Mouse (Mus musculus): ENCODE results near the gene Ubtf. TPM values are rescaled to one million over a fixed set of nuclear protein-coding genes. Genes with fewer than 3 reads are reported as not detected.

Ubtf gene
- polyA plus RNA-seq (2012; ENCODE audit: low replicate concordance) = 95.4 and 155 TPM in 2 replicates

DNA sequence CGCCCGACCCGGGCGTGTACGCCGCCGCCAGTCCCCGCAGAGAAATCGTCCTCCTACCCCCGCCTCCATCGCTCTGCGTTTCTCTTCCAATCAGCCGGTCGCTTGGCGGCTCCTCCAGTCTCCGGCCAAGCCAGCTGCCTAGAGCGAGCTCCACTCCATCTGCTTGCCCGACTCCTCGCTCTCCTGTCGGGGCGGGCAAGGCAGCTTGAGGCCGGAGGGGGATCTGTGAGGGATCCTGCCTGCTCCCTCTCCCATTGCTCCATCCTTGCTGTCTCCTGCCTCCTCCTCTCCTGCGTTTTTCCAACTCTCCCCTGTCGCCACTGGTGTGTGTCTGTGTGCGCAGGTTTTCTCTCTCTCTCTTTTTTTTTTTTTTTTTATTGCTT lies at the start of gene Ubtf:
Gene Ubtf, minus strand, starts transcription at position 333 of the 383 bp plus-strand sequence.

DNA sequence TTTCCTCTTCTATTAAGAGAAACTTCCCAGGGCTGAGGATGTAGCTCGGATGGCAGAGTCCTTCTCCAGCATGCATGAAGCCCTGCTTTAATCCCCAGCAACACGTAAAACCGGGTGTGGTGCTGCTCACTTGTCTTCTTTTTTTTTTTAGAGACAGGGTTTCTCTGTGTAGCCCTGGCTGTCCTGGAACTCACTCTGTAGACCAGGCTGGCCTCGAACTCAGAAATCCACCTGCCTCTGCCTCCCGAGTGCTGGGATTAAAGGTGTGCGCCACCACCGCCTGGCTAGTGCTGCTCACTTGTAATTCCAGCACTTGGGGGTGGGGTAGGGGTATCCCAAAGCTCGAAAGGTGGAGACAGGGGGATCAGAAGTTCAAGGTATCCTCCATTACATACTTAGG lies 46.6 kb upstream of the Ubtf start, which contains the start of gene Slc4a1:
Gene Slc4a1, minus strand, starts transcription at position 101 of the 400 bp plus-strand sequence.

DNA sequence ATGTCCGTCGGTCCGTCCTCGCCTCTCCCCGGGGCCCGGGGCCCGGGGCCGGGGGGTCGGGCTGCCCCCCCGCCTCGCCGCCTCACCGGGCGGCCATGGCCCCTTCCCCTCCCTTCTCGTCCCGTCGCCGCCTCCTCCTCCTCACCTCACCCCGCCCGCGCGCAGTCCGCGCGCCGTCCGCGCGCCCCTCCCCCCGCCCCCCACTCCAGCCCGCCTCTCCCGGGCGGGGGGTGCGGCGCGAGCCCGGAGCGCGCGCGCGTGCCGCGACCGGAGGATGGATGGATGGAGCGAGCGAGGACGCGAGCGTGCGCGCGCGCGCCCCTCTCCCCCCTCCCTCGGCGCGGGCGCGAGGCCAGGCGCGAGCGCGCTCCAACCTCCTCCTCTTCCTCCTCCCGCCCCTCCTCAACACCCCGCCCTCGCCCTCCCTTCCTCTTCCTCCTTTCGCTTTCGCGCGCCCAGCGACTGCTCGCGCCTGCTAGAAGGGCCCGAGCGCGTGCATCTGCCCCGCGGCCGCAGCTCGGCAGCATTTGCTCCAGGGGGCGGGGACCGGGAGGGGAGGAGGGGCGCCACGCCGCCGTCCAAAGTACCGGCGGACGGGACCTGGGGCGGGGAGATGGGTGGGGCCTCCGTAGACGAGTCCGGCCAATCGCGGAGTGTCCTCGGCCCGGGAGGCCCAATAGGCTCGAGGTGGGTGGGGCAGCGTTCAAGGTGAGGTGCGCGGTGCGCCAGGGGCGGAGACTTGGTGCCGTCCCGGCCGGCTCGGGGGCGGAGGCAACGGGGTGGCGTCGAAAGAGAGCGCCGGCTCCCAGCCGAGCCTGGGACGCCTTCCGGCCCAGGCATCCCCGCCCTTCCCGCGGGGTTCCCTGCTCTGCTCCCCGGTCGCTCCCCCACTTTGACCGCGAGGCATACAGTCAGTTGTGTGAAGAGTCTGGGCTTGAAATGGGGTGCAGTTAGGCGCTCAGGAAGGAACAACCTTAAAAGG lies 22.8 kb downstream of the Ubtf start, which contains the start of gene Atxn7l3:
Gene Atxn7l3, minus strand, starts transcription at position 141 of the 982 bp plus-strand sequence.

DNA sequence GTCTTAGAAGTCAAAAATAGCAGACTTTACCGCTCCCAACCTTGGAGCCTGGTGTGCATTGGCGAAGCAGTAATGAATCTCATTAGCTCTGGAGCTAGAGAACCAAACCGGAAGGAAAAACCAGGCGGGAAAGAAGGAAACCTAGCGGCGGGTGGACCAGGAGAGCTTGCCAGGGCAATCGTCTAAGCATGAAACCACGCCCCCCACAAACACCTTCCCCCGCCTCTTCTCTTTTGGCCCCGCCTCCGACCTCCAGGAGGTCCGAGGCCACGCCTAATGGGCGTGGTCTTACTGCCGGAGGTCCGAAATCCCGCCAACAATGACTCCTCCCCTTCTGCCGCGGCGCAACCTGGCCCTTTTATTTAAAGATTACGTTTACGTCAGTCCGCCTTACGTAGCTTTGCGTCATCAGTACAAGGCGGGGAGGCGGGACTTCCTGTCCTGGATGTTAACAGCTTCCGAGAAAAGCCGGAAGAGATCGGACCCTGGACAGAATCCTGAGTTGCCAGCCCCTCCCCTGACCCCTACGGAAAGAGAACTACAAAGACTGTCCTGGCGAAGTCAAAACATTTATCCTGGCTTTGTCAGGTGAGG lies 34.9 kb downstream of the Ubtf start, which contains the start of gene Tmub2:
Gene Tmub2, plus strand, starts transcription at position 431 of the 594 bp plus-strand sequence.

GRCm38 (mm10) chr11:102268520-102269244 lies 50.9 kb downstream of the Ubtf start, which contains the start of gene Asb16:
Asb16 (plus strand) TSS chr11:102268743.

Other genes with a start within 250 kb of the Ubtf start
- 1.7 and 6.2 TPM in 2 replicates for gene Mpp2, start 231.2 kb downstream of the Ubtf start, polyA plus RNA-seq (2012; ENCODE audit: low replicate concordance)
- not detected in 2 replicates for gene Ppy, start 218.4 kb downstream of the Ubtf start, polyA plus RNA-seq (2012; ENCODE audit: low replicate concordance)
- gene Pyy, start 211.9 kb downstream of the Ubtf start, polyA plus RNA-seq (2012; ENCODE audit: low replicate concordance) = not detected in 2 replicates
- 0.45 TPM in 1 of 2 replicates, not detected in the other for gene Nags, start 174.2 kb downstream of the Ubtf start, polyA plus RNA-seq (2012; ENCODE audit: low replicate concordance)
- 4.5 and 9.7 TPM in 2 replicates for gene Tmem101, start 163.3 kb downstream of the Ubtf start, polyA plus RNA-seq (2012; ENCODE audit: low replicate concordance)
- gene Lsm12, start 134.4 kb downstream of the Ubtf start, polyA plus RNA-seq (2012; ENCODE audit: low replicate concordance) = 80.7 and 88.6 TPM in 2 replicates
- gene G6pc3, start 130.1 kb downstream of the Ubtf start, polyA plus RNA-seq (2012; ENCODE audit: low replicate concordance) = 19.6 and 22.2 TPM in 2 replicates
- gene Hdac5, start 89.6 kb downstream of the Ubtf start, polyA plus RNA-seq (2012; ENCODE audit: low replicate concordance) = 125 and 273 TPM in 2 replicates
- 0.09 and 1.5 TPM in 2 replicates for gene BC030867, start 70.9 kb downstream of the Ubtf start, polyA plus RNA-seq (2012; ENCODE audit: low replicate concordance)
- gene Asb16, start 51.0 kb downstream of the Ubtf start, polyA plus RNA-seq (2012; ENCODE audit: low replicate concordance) = 0.11 TPM in 1 of 2 replicates, not detected in the other
- gene Tmub2, start 34.8 kb downstream of the Ubtf start, polyA plus RNA-seq (2012; ENCODE audit: low replicate concordance) = 53.7 and 63.0 TPM in 2 replicates
- gene Atxn7l3, start 23.1 kb downstream of the Ubtf start, polyA plus RNA-seq (2012; ENCODE audit: low replicate concordance) = 76.6 and 104 TPM in 2 replicates
- 8.9 and 573 TPM in 2 replicates for gene Slc4a1, start 46.5 kb upstream of the Ubtf start, polyA plus RNA-seq (2012; ENCODE audit: low replicate concordance)
- gene Rundc3a, start 73.7 kb upstream of the Ubtf start, polyA plus RNA-seq (2012; ENCODE audit: low replicate concordance) = 9.0 and 32.0 TPM in 2 replicates
- 108 and 335 TPM in 2 replicates for gene Slc25a39, start 88.2 kb upstream of the Ubtf start, polyA plus RNA-seq (2012; ENCODE audit: low replicate concordance)
- 128 and 131 TPM in 2 replicates for gene Grn, start 110.6 kb upstream of the Ubtf start, polyA plus RNA-seq (2012; ENCODE audit: low replicate concordance)
- 0.61 and 0.83 TPM in 2 replicates for gene Fam171a2, start 127.9 kb upstream of the Ubtf start, polyA plus RNA-seq (2012; ENCODE audit: low replicate concordance)
- 9.0 TPM in 2 replicates for gene Itga2b, start 150.4 kb upstream of the Ubtf start, polyA plus RNA-seq (2012; ENCODE audit: low replicate concordance)
- 12.9 and 21.0 TPM in 2 replicates for gene Gpatch8, start 236.7 kb upstream of the Ubtf start, polyA plus RNA-seq (2012; ENCODE audit: low replicate concordance)

Data from hematopoietic multipotent progenitor cell, adult 10-12 weeks (in vitro differentiated cells).